Mouse (Mus musculus) CH12.LX (cell line): ENCODE data around the gene Tut7.

Source experiments
- CTCF ChIP-seq, 2 experiments: IDR thresholded peaks in 1 of 2; conservative IDR thresholded peaks in 1 of 2; 2 replicates each; pipeline ENCODE4 v1.5.1; 2011 to 2012; ENCODE audit warnings: low read depth in 2 of 2, low read length in 2 of 2, improper control_type of control experiment in 1 of 2, inconsistent platforms in 1 of 2, mild to moderate bottlenecking in 1 of 2, moderate library complexity in 1 of 2
- E2F4 ChIP-seq: IDR thresholded peaks from 2 replicates; pipeline ENCODE4 v1.6.1; 2011; ENCODE audit warnings: low read depth, low read length, improper control_type of control experiment; ENCODE audit not compliant: insufficient replicate concordance
- NRF1 ChIP-seq: IDR thresholded peaks from 2 replicates; pipeline ENCODE4 v1.6.1; 2014; ENCODE audit warnings: low read depth, mild to moderate bottlenecking, inconsistent platforms, low read length, improper control_type of control experiment, moderate library complexity
- POLR2A ChIP-seq: IDR thresholded peaks from 2 replicates; pipeline ENCODE4 v1.6.1; 2011; ENCODE audit warnings: low read depth, mild to moderate bottlenecking, improper control_type of control experiment, low read length
- RAD21 ChIP-seq: IDR thresholded peaks from 2 replicates; pipeline ENCODE4 v1.6.1; 2011; ENCODE audit warnings: low read depth, mild to moderate bottlenecking, low read length, improper control_type of control experiment, moderate library complexity
- SIN3A ChIP-seq: IDR thresholded peaks from 2 replicates; pipeline ENCODE4 v1.6.1; 2012; ENCODE audit warnings: low read length, improper control_type of control experiment, inconsistent platforms

DNA sequence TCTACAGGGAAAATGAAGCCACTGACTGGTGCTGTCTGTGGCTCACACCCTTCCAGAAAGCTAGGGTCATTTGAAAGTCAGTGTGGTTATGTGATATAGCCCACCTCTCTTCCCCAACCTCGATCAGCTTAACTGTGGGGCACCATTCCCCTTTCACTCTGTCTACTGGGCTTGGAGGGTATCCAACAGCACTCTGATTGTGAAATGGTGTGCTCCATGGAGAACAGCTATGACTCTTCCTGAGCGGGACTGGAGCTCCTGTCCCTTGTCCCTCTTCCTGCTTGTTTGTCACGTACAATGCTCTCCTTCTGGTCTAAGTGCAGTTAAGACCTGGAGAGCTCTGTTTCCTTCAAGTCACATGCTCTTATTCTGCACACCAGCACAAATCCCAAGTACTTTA, 47.8 kb downstream of the Tut7 start:
- no peak for TF ChIP-seq E2F4
- no peak for TF ChIP-seq SIN3A
- no peak for TF ChIP-seq CTCF (conservative IDR thresholded peaks at IDR 0.05 in 1 of 2, IDR thresholded peaks at IDR 0.05 in 1 of 2; ENCODE audit: low read depth in 2 of 2, low read length in 2 of 2)
- no peak for TF ChIP-seq RAD21
- TF ChIP-seq NRF1 = no peak
- TF ChIP-seq POLR2A = no peak
